Mouse (Mus musculus) brain, embryonic 14.5 days (tissue): ENCODE results near the gene Crtc2.

Source experiments
- CTCF ChIP-seq: fragments of 200-500 bp; IDR thresholded peaks from 2 replicates; pipeline ENCODE4 v1.5.1; 2012; ENCODE audit warnings: inconsistent platforms, mild to moderate bottlenecking, moderate library complexity, borderline replicate concordance; ENCODE audit not compliant: insufficient read depth, insufficient read length; ENCODE audit errors: extremely low read depth
- POLR2A ChIP-seq: fragments of 200-500 bp; IDR thresholded peaks from 2 replicates; pipeline ENCODE4 v1.6.1; 2012; ENCODE audit warnings: mild to moderate bottlenecking, inconsistent platforms, borderline replicate concordance; ENCODE audit not compliant: poor library complexity, insufficient read depth, insufficient read length, severe bottlenecking; ENCODE audit errors: extremely low read depth

DNA sequence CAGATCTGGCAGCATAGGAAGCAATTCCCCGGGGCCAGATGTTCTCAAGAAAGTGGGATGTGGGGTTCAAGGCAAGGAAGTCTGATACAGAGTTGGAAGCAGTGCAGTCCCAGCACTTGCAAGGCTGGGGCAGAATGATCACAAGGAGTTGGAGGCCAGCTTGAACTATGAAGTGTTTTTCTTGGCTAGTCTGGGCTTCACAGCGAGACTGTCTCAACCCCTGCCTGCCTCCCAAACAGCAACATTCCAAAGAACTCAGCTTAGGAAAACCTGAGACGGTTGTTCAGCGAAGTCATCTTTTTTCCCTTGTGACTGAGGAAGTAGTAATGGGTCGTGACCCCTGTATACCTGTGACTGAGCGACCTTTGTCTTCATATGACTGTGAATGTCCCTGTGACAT is 3.2 kb upstream of the Crtc2 start:
- TF ChIP-seq POLR2A (no peak), CTCF (no peak)
